Mouse (Mus musculus) heart, adult 2 months (tissue): ENCODE measurements at regions not wholly inside any gene's neighbourhood (a gene's known extent, or its start where the extent isn't known, plus 50 kb on each side); places are given as distances from the start of the nearest gene placed in this dataset.

ENCODE experiments used
- CTCF ChIP-seq: fragments of 200-600 bp; IDR thresholded peaks from 2 replicates; pipeline ENCODE4 v1.8.1; 2022; ENCODE audit warnings: antibody characterized with exemption, mild to moderate bottlenecking, moderate library complexity
- POLR2A ChIP-seq: fragments of 200-500 bp; IDR thresholded peaks from 2 replicates; pipeline ENCODE4 v1.6.1; 2011; ENCODE audit warnings: mild to moderate bottlenecking, low read depth, low read length, control low read depth; ENCODE audit not compliant: insufficient read depth

DNA sequence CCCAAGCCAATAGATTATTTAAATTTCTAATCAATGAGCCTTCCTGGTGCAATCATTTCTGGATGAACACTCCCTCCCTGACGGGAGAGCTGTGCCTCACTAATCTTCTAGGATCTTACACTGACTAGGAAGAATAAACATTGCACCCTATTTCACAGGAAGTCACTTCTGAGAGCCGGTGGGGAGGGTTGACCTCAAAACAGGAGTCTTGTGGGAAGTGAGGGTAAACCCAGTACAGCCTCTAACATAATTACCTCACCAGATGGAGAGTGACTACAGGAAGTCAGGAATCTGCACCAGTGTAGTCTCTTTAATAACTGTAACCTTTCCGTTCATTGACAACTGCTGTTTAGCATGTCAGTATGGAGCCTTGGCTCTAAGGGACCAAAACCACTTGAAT lies 544.6 kb upstream of the Lrrc6 start:
- no peak for TF ChIP-seq CTCF
- TF ChIP-seq POLR2A: no peak
